Mouse (Mus musculus): ENCODE measurements around the gene Rpp25.

DNA sequence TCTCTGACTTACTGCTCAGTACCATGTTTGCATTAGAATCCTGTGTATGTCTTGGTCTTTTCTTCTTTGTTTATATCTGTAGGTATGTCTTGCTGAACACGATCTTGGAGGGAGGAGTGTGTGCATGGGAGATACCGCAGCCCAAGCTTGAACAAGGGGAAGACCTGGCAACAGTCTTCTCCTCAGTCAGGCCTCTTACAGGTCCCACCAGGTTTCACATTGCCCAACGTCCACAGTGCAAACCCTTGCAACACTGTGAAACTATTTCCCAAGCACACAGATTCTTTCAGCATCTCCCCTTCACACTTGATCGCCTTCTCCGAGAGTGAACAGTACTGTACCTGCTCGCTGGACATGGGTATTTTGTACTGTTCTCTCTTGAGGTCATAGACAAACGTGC lies 16.0 kb upstream of the Rpp25 start:
- TF ChIP-seq EP300 (IDR thresholded peaks at IDR 0.05; ENCODE audit: insufficient read depth, low read depth, low read length) (no peak), CTCF (IDR thresholded peaks at IDR 0.05; ENCODE audit: low read depth, low read length) (no peak)
